Mouse (Mus musculus): ENCODE data around the gene Tnfrsf12a.

The Tnfrsf12a gene

GRCm38 (mm10) chr17:23644613-23645495 lies 32.4 kb downstream of the Tnfrsf12a start, which contains the start of gene Mmp25:
Gene Mmp25 (minus strand): TSS chr17:23645277.
- DNase-seq: peak in 1 of 2 experiments; percentile 38

- no peak for DNase-seq
These were observed 46.0 kb downstream of the Tnfrsf12a start for GRCm38 (mm10) chr17:23631241-23631640.

- DNase-seq: peak; percentile 82 to 87
These were observed 46.9 kb downstream of the Tnfrsf12a start for GRCm38 (mm10) chr17:23630195-23631020.

- no peak for DNase-seq
These were observed 49.5 kb downstream of the Tnfrsf12a start for GRCm38 (mm10) chr17:23627813-23628212.
